Mouse (Mus musculus) CD4-positive, CD25-positive, alpha-beta regulatory T cell, adult 9 weeks (primary cell): Measurements from ENCODE around the gene Efcab7. TPM values are rescaled to one million over a fixed set of nuclear protein-coding genes. Genes with fewer than 3 reads are reported as not detected.

ENCODE experiments used
- polyA plus RNA-seq: library from polyadenylated mRNA; unstranded; fragments of 100-300 nt; shearing (Covaris generic); gene quantifications from one replicate; pipeline ENCODE4 v1.2.1, GENCODE M21; 2017

The Efcab7 gene
- 5.0 TPM for polyA plus RNA-seq

DNA sequence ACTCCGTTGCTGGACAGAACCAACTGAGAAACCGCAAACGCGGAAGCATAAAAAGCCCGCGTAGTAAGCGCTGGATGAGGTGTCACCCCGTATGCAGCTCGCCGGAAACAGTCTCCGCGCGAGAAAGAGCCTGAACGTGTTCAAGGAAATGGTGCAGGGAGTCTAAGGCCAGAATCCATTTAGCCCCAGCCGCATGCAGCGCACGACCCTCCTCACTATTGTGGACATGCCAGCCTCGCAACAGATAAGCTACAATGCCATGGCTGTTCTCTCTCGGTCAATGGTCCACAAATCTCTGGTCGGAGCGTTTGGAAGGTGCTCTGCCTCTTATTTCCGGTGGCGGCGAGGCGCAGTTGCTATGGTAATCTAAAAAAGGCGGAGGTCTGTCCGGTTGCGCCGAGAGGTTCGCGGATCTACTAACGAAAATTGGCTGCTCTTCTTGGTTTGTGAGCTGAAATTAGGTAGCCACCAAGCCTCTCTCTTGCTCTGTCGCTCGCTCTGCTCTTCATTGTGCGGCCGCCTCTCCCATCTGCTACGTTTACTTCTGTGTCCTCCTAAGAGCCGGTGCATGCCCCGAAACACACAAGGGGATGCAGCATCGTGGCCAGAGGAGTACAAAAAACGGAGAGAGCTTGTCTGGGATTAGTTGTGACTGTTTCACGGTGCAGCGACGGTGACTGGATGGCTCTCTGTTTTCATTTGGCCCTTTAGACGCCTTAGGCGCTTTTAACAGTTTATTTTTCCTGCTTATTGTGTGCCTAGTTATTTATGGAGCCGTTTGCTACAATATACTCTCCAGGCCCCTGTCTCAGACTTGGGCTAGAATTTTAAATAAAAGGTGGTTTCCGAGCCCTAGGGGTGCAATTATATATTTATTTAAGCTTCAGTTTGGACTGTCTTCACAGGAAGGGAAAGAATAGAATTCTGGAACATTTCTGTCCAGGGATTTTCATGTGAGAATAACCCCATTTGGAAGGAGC, at the start of gene Efcab7:
TSS of gene Efcab7 (plus strand) at position 105 of the 980 bp plus-strand sequence.

DNA sequence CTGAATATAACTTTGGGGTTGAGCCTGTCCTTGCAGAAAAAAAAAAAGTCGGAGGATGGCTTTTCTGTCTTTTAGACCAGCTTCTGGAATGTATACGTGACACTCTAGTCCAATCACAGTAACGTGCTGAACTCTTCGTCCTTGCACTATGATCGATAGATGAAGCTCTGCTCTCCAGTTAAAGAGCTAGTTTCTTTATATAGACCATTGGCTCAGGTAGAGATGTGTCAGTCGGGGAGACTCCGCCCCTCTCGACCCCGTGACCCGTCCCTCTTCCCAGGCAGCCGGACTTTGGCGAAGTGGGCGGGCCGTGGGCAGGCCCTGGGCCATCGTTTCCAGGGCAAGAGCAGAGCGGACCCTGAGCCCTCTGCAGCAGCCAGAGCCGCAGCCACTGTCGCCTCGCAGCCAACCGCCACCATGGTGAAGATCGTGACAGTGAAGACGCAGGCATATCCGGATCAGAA, 100.2 kb downstream of the Efcab7 start, which contains the start of gene Pgm1:
TSS of gene Pgm1 (plus strand) at position 266 of the 464 bp plus-strand sequence.

DNA sequence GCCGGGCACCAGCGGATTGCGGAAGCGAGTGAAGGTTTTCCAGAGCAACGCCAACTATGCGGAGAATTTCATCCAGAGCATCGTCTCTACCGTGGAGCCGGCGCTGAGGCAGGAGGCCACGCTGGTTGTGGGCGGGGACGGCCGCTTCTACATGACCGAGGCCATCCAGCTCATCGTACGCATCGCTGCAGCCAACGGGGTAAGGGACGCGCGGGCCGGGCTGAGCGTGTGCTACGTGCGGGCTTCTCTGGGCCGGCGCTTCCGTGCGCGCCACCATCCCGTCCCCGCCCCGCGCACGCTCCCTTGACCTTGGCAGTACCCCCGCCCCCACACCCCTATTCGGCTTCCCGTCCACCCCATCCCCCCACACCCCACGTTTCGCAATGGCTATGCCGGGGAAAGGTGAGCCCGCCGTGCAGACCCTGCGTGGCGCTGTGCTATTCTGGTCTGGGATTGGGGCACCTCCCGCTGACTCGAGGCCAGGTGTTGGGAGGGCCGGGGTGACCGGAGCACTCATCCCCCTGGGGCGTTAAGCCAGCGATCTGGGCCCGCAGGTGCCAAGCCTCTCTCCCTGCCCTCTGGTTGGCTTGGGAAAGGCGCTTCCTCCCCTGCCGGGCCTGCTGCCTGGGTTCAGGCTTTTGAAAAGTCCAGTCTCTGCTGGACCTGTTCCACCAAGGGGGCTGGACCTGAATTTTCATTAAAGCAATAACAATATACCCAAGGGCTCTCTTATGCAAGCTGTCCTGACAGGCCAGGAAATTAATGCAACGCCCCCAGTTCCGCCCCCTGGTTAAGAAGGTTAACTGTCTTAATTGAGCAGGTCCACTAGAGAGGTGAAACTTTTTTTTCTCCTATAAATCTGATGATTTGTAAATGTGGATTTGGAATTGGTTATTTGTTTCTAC, 100.9 kb downstream of the Efcab7 start, which contains the start of gene Itgb3bp:
TSS of gene Itgb3bp (minus strand) at position 201 of the 905 bp plus-strand sequence.

Other genes starting within 250 kb of the Efcab7 start
- not detected for gene Foxd3, start 172.9 kb upstream of the Efcab7 start, polyA plus RNA-seq
- 9.9 TPM for gene Alg6, start 113.5 kb upstream of the Efcab7 start, polyA plus RNA-seq
- gene Pgm1, start 100.2 kb downstream of the Efcab7 start, polyA plus RNA-seq: 56.2 TPM
- 33.2 TPM for gene Itgb3bp, start 100.6 kb downstream of the Efcab7 start, polyA plus RNA-seq